Mouse (Mus musculus): ENCODE results near the gene Tpd52l2. TPM values are rescaled to one million over a fixed set of nuclear protein-coding genes. Genes with fewer than 3 reads are reported as not detected.
A peak's percentile ranks its signal among the peaks of the same experiment; 100 is the strongest.
"Not testable (repeated sequence)": the region's sequence is repeated elsewhere in the genome, so short reads cannot be mapped to it uniquely, and the experiment has no call there.

Gene Tpd52l2
- polyA plus RNA-seq, 1 experiment = 26.8 TPM

GRCm38 (mm10) chr2:181484456-181485233, 12.3 kb upstream of the Tpd52l2 start:
- DNase-seq (ENCODE audit: low read depth, low spot score) = no peak
- 86% methylated on average over 6 of the region's 6 CpGs for WGBS

DNA sequence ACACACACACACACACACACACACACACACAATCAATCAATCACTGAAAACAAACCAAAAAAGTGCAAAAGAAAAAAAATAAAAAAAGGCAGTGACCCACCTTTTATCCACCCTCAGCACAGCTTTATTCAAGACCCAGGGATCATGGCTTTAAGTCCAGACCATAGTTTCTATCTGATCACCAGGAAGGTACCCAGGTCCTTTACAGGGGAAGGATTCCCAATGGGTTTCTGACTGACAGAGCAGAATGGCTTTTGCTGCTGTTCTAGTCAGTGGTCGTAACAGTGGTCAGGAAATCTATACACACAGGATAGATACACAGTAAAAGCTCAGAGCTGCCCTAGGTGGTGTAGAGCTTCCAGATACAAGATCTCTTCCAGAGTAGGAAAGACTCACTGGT, 11.2 kb upstream of the Tpd52l2 start:
- DNase-seq (ENCODE audit: low read depth, low spot score) = no peak
- WGBS = 36% methylated on average over 1 of the region's 1 CpGs

DNA sequence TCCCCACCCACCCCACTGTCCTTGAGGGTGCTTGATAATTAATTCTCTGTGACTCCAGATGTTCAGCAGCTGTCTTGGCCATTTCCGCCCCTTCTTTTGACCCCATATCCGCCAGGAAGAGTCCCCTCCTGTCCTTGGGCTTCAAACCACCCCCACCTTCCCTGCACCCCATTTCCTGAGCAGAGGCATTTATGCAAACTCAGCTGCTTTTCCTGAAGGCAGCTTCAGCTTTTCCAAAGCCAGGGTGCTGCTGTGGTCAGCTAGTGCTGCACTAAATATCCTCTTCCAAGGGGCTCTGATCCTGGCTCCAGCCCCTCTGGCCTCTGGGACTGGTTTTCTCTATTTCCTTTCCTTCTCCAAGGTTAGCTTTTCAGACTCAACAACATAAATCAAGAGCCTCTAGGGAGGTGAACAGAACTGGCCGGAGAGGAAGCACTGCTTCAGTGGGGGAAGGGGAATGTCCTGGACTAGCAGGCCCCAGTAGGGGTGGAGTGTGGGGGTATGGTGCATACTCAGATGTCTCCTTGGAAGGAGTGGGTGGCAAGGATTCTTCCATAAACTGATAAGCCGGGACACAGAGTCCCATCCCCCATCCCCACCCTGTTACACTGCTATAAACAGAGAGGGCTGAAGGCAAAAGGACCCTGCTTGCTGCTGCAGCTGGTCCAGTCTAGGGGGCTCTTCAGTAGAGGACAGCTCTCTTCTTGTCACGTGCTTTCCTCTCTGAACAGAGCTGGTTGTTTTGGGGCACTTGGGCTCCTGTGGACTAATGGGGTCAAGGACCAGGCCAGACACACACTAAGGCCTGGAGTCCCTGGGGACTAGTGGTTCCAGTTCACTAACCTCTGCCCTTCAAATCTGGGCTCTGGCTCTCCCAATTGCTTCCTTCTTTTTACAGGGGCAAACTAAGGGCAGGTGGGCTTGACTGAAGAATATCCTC, 9.3 kb upstream of the Tpd52l2 start:
- WGBS = 28% methylated on average over 5 of the region's 5 CpGs
- no peak for DNase-seq (ENCODE audit: low read depth, low spot score)

DNA sequence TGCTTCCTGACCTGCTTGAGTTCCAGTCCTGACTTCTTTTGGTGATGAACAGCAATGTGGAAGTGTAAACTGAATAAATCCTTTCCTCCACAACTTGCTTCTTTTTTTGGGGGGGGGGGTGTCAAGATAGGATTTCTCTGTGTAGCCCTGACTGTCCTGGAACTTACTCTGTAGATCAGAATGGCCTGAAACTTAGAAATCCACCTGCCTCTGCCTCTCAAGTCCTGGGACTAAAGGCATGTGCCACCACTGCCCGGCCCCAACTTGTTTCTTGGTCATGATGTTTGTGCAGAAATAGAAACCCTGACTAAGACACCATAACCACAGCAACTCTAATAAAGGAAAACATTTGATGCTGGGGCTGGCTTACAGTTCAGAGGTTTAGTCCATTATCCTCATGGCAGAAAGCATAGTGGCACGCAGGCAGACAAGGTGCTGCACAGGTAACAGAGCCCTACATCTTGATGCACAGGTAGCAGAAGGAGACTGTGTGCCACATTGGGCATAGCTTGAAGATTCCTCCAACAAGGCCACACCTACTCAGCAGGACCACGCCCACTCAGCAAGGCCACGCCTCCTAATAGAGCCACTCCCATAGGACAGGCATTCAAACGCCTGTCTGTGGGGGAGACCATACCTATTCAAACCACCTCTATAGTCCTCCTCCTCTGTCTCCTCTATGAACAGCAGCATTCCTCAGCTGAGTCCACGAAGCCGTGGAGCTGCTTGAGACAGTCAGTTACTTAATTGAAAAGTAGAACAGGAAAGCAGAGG, 5.3 kb upstream of the Tpd52l2 start:
- DNase-seq (ENCODE audit: low read depth, low spot score) = no peak
- WGBS = 28% methylated on average over 7 of the region's 7 CpGs

- no peak for DNase-seq (ENCODE audit: low read depth, low spot score)
These were observed 4.7 kb upstream of the Tpd52l2 start for GRCm38 (mm10) chr2:181492206-181492605.

GRCm38 (mm10) chr2:181493156-181493927, 3.6 kb upstream of the Tpd52l2 start, which contains the start of gene Abhd16b:
Gene Abhd16b, plus strand, starts transcription at chr2:181493206.
- DNase-seq (ENCODE audit: low read depth, low spot score) = no peak
- 86% methylated on average over 31 of the region's 31 CpGs for WGBS

More at GRCm38 (mm10) chr2:181492206-181492605, 4.7 kb upstream of the Tpd52l2 start:
- 38% methylated on average over 3 of the region's 3 CpGs for WGBS

- DNase-seq (ENCODE audit: low read depth, low spot score) = no peak
- WGBS = 78% methylated on average over 26 of the region's 26 CpGs
These were observed 2.5 kb upstream of the Tpd52l2 start for GRCm38 (mm10) chr2:181494266-181494945.

- 49% methylated on average over 8 of the region's 8 CpGs for WGBS
- not testable (repeated sequence) for DNase-seq (ENCODE audit: low read depth, low spot score)
These were observed 1.1 kb upstream of the Tpd52l2 start for GRCm38 (mm10) chr2:181495845-181496244.

GRCm38 (mm10) chr2:181496281-181496680, 661 bp upstream of the Tpd52l2 start:
- 10% methylated on average over 8 of the region's 8 CpGs for WGBS
- no peak for DNase-seq (ENCODE audit: low read depth, low spot score)

- no peak for DNase-seq (ENCODE audit: low read depth, low spot score)
- WGBS = under 1% methylated on average over 12 of the region's 12 CpGs
These were observed 570 bp downstream of the Tpd52l2 start for GRCm38 (mm10) chr2:181497548-181497875.

DNA sequence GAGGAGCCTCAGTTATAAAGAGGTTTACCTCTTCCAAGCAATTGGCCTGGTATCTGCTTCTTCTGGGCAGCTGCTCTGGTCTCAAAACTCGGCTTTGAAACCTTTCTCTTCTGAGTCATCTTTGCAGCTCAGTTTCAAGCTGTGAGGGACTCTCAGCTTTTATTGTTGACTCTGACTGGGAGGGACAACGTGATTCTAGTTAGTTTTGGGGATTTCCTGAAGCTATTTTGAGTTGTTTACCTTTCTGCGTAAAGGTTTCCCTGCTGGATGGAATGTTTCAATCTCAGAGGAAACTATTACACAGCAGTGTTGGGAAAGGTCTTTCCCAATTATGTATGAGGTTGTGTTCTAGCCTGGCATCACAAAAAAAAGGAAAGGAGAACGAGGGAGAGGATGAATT, 1.7 kb downstream of the Tpd52l2 start:
- 38% methylated on average over 4 of the region's 4 CpGs for WGBS
- DNase-seq (ENCODE audit: low read depth, low spot score) = no peak

DNA sequence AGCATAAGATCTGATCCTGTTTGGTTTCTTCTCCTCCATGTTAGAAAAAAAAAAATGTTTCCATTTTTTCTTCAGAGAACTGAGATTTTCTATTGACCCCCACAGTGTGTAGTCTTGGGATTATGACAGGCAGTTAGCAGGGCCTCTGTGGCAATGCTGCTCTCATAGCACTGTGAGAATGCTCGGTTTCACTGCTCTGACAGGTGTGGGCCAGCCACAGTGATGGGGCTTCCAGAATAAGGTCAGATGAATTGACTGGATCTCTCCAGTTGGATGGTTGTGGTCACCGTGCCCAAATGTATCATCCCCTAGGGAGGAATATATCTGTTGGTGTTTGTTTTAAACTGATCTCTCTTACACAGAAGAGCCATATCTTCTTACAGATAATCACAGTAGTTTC, 12.2 kb downstream of the Tpd52l2 start:
- 93% methylated on average over 2 of the region's 2 CpGs for WGBS

DNA sequence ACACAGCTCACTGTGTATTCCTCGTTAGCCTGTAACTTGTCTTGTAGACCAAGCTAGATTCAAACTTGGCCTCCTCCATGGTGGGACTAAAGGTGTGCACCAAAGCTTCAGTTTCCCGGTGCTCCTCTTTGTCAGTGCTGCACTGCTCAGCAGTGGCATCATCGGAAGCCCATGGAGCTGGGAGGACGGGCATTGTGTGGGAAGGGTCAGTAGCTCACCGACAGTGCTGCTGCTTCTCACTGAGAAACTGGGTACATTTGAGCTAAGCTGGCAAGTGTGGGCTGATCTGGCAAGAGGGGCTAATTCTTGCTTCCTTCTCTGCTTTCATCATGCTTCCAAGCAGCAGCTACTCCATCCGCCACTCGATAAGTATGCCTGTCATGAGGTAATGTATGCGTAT, 14.3 kb downstream of the Tpd52l2 start:
- WGBS = 94% methylated on average over 8 of the region's 8 CpGs

More for the DNA sequence above, 12.2 kb downstream of the Tpd52l2 start:
- no peak for DNase-seq (ENCODE audit: low read depth, low spot score)

DNA sequence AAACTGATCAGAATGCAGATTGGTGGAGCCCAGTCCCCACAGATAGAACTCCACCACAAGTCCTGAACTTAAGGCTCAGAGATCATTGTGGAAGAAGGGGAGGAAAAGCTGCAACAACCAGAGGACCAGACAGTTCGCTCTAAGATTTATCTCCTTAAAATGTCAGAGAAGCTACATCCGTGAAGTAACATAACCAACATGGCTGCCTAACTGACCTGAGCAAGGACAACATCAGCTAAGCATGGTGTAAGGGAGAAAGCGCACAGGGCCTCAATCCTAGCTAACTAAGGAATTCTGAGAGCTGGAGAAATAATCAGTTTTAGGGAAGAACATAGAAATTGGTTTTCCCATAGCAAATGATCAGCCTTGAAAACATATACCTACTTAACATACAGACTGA, 22.3 kb downstream of the Tpd52l2 start:
- WGBS = 69% methylated on average over 3 of the region's 3 CpGs

More for the DNA sequence above, 14.3 kb downstream of the Tpd52l2 start:
- no peak for DNase-seq (ENCODE audit: low read depth, low spot score)

GRCm38 (mm10) chr2:181520118-181520935, 23.4 kb downstream of the Tpd52l2 start, which contains the start of gene Dnajc5:
Gene Dnajc5, plus strand, starts transcription at chr2:181520485.
- under 1% methylated on average over 74 of the region's 74 CpGs for WGBS

More for the DNA sequence above, 22.3 kb downstream of the Tpd52l2 start:
- DNase-seq (ENCODE audit: low read depth, low spot score) = no peak

GRCm38 (mm10) chr2:181520936-181521227, 23.9 kb downstream of the Tpd52l2 start:
- no peak for DNase-seq (ENCODE audit: low read depth, low spot score)
- WGBS = under 1% methylated on average over 17 of the region's 17 CpGs

More at GRCm38 (mm10) chr2:181520118-181520935, 23.4 kb downstream of the Tpd52l2 start, which contains the start of gene Dnajc5:
- DNase-seq (ENCODE audit: low read depth, low spot score) = peak; percentile 91

- DNase-seq (ENCODE audit: low read depth, low spot score) = no peak
- WGBS = 16% methylated on average over 10 of the region's 10 CpGs
These were observed 24.5 kb downstream of the Tpd52l2 start for GRCm38 (mm10) chr2:181521491-181521890.

DNA sequence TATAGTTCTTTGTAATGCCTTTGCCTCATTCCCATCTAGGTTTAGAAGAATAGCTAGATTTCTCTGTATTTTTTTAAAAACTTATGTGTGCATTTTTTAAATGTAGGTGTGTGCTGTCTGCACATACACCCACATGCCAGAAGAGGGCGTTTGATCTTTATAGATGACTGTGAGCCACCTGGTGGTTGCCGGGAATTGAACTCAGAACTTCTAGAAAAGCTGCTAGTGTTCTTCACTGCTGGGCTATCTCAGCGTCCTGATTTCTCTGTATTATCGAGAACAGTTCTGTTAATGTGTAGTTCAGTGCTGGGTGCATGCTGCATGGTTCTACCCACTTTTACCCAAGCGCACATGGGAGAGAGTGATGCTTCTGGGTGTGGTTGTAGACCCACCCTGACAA, 25.9 kb downstream of the Tpd52l2 start:
- no peak for DNase-seq (ENCODE audit: low read depth, low spot score)
- whole genome bisulfite sequencing = 67% methylated on average over 5 of the region's 5 CpGs

Data from large intestine, adult 2 months (tissue).